Mouse (Mus musculus) macrophage (primary cell): Measurements from ENCODE around the gene Tmprss9. TPM values are rescaled to one million over a fixed set of nuclear protein-coding genes. Genes with fewer than 3 reads are reported as not detected.

Experiments
- H3K27ac ChIP-seq: fragments of 350-480 bp; formaldehyde crosslinking; 2 replicates; pipeline ENCODE4 v1.9.0; 2021
- H3K36me3 ChIP-seq: fragments of 350-480 bp; formaldehyde crosslinking; 2 replicates; pipeline ENCODE4 v1.9.0; 2021; ENCODE audit errors: inconsistent target
- H3K4me3 ChIP-seq: fragments of 350-480 bp; formaldehyde crosslinking; 2 replicates; pipeline ENCODE4 v1.9.0; 2021; ENCODE audit errors: inconsistent target
- H3K79me2 ChIP-seq: fragments of 350-480 bp; formaldehyde crosslinking; 2 replicates; pipeline ENCODE4 v1.9.0; 2021; ENCODE audit errors: inconsistent target
- WGBS: methylation state at CpG from one replicate; pipeline ENCODE4 v1.1.7; 2026; ENCODE audit warnings: inconsistent platforms; ENCODE audit not compliant: missing documents; 5-methylcytosine and 5-hydroxymethylcytosine counted together
- polyA plus RNA-seq: library from polyadenylated mRNA; stranded (reverse); fragments of 250-400 nt; gene quantifications from 3 replicates; pipeline ENCODE4 v1.2.4, GENCODE M21; 2018; ENCODE audit warnings: inconsistent platforms

Tmprss9 gene
- polyA plus RNA-seq, 1 experiment from 2014 or later: not detected

GRCm38 (mm10) chr10:80835617-80836016, 36.0 kb upstream of the Tmprss9 start:
- H3K27ac ChIP-seq: no peak overlapping the region
- WGBS: 75% methylated on average over 29 of the region's 30 CpGs
- H3K36me3 ChIP-seq: no peaks in the 10 kb centered on the region
- H3K79me2 ChIP-seq: no peaks in the 10 kb centered on the region
- H3K4me3 ChIP-seq: no peak overlapping the region

- Histone ChIP-seq H3K27ac (no peak overlapping the region), H3K79me2 (no peaks in the 10 kb centered on the region), H3K36me3 (no peaks in the 10 kb centered on the region), H3K4me3 (no peak overlapping the region)
- 45% methylated on average over 7 of the region's 7 CpGs for WGBS
Measured at GRCm38 (mm10) chr10:80836949-80837379, 34.7 kb upstream of the Tmprss9 start.

GRCm38 (mm10) chr10:80837827-80838226, 33.8 kb upstream of the Tmprss9 start:
- H3K79me2 ChIP-seq: no peaks in the 10 kb centered on the region
- no peaks in the 10 kb centered on the region for H3K36me3 ChIP-seq
- 89% methylated on average over 2 of the region's 2 CpGs for WGBS
- H3K4me3 ChIP-seq: no peak overlapping the region
- H3K27ac ChIP-seq: no peak overlapping the region

- WGBS: 72% methylated on average over 2 of the region's 2 CpGs
- Histone ChIP-seq H3K79me2 (no peaks in the 10 kb centered on the region), H3K4me3 (no peak overlapping the region), H3K27ac (no peak overlapping the region), H3K36me3 (no peaks in the 10 kb centered on the region)
Measured at GRCm38 (mm10) chr10:80838346-80838912, 33.2 kb upstream of the Tmprss9 start.

DNA sequence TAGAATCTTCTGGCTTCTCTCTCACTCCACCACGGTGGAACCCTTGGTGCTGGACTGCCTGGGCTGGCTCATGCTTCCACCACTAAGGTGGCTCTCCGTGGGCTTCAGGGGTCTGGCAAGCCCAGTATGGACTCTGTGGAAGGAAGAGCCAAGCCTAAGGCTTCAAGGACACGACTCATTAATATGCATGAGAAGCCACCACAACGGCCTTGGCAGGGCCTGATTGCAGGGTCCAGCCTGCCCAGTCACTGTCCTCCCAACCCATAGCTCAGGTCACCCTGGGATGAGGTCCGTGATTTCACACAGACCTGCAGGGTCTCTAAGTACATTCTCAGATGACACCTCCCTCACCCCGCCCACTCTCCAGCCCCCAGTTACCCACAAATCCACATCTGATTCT, 31.8 kb upstream of the Tmprss9 start:
- Histone ChIP-seq H3K36me3 (no peaks in the 10 kb centered on the region), H3K4me3 (no peak overlapping the region), H3K79me2 (no peaks in the 10 kb centered on the region), H3K27ac (no peak overlapping the region)
- WGBS: 69% methylated on average over 5 of the region's 6 CpGs

DNA sequence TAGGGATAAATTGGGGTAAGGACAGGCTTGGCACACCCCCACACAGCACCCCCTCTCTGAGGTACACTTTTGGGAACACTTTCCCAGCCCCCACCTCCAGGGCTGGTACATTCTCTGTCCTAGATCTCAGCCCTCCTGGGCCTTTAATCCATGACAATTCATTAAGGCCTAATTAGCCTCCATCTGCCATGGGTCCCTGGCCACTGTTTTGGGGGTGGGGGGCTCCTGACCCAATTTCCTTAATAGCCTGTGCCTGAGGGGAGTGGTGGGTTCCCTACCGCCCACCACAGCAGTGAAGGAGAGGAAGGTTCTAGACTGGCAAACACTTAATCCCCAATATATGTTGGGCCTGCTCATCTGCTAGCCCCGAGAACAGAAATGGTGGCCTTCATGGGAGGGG, 30.0 kb upstream of the Tmprss9 start:
- no peak overlapping the region for H3K4me3 ChIP-seq
- no peaks in the 10 kb centered on the region for H3K79me2 ChIP-seq
- no peaks in the 10 kb centered on the region for H3K36me3 ChIP-seq
- 95% methylated on average over 2 of the region's 2 CpGs for WGBS
- no peak overlapping the region for H3K27ac ChIP-seq

DNA sequence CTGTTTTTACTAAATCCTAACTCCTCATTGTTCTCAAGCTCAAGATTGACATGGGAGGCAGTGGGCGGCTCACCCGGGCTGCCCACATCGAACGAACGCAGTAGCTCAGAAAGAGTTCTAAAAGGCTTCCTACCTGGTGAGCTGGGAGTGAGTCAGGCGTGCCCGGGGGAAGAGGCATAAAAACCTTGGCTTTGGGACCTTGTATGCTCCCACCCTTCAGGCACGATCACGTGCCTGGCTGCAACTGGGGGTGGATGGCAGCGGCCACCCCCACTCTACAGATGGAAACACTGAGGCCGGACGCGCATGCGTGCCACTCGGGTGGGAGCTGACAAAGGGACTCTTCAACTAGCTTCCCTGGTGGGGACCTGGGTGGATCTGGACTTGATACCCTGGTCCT, 29.3 kb upstream of the Tmprss9 start:
- H3K27ac ChIP-seq: no peak overlapping the region
- no peaks in the 10 kb centered on the region for H3K36me3 ChIP-seq
- no peak overlapping the region for H3K4me3 ChIP-seq
- H3K79me2 ChIP-seq: no peaks in the 10 kb centered on the region
- 87% methylated on average over 15 of the region's 15 CpGs for WGBS

DNA sequence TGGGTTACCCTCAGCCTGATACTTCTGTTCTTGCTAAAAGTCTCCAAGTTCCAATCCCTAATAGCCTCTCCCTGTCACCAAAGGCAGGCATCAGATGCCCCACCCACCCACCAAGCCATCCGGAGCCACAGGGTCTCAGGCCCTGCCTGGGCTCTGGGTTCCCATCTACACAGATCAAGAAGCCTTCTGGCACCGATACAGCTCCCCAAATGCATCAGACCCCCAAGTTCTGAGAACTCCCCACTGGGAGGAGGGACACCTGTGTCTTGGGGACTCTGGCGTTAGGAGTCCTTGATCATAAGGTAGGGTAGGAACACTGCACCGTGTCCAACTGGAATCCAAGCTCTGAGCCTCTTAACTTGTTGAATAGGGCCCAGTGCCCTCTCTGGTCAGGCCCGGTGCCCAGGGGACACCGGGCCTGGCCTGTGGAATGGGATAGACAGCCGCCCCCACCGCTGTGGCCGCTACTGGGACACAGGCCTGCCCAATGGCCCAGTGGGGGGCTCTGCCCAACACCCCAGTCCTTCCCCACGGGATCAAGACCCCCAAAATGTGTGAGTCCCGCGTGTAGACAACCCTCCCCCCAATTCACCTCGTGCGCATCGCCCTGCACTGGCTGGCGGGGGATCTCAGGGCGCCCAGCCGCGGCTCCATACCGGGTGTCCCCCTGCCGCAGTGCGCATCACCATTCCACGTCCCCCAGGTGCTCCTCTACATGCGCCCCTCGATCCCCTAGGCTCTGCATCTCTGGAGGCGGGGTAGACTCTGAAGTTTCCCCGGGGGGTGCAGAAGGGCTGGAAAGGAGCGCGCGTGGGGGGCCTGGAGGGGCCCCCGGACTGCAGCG, 28.3 kb upstream of the Tmprss9 start:
- WGBS: 21% methylated on average over 32 of the region's 32 CpGs
- Histone ChIP-seq H3K36me3 (no peaks in the 10 kb centered on the region), H3K79me2 (no peaks in the 10 kb centered on the region), H3K4me3 (no peak overlapping the region), H3K27ac (no peak overlapping the region)

DNA sequence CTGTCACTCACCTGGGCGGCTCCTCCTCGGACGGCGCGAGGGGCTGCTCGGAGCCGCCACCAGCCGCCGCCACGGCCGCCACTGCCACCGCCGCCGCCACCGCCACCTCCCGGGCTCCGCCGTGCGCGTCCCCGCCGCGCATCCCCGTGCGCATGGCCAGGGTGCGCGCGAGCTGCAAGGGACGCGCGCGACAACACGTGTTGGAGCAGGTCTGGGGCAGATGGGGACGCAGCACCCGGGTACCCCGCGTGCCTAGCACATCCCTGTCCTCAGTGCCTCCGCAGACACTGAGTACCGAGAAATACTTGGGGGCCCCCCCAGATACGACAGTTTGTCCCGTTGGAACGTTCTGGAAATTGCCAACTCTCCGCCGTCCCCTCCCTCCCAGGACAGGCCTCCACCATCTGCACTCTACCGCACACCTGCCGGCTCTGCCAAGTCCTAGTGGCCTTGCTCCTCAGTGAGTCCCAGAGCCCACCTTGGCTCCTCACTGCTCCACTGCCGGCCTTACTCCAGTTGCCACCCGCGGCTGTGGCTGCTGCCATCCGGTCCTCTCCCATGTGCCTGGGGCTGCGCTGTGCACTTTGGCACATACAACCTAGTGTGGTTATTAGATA, 27.6 kb upstream of the Tmprss9 start, which contains the start of gene Lingo3:
TSS of gene Lingo3 (minus strand) at position 109 of the 617 bp plus-strand sequence.
- H3K27ac ChIP-seq: no peak within 1 kb of the TSS
- H3K79me2 ChIP-seq: no peaks in the 10 kb centered on the region
- H3K4me3 ChIP-seq: no peak within 1 kb of the TSS
- H3K36me3 ChIP-seq: no peaks in the 10 kb centered on the region
- 9% methylated on average over 43 of the region's 51 CpGs for WGBS

- WGBS: 74% methylated on average over 8 of the region's 8 CpGs
- no peaks in the 10 kb centered on the region for H3K36me3 ChIP-seq
- H3K4me3 ChIP-seq: no peak overlapping the region
- H3K27ac ChIP-seq: no peak overlapping the region
- H3K79me2 ChIP-seq: no peaks in the 10 kb centered on the region
Measured at GRCm38 (mm10) chr10:80845055-80845693, 26.5 kb upstream of the Tmprss9 start.

GRCm38 (mm10) chr10:80845732-80846131, 25.9 kb upstream of the Tmprss9 start:
- H3K27ac ChIP-seq: no peak overlapping the region
- H3K4me3 ChIP-seq: no peak overlapping the region
- no peaks in the 10 kb centered on the region for H3K79me2 ChIP-seq
- 90% methylated on average over 12 of the region's 12 CpGs for WGBS
- H3K36me3 ChIP-seq: no peaks in the 10 kb centered on the region

GRCm38 (mm10) chr10:80848571-80848970, 23.1 kb upstream of the Tmprss9 start:
- H3K27ac ChIP-seq: no peak overlapping the region
- no peak overlapping the region for H3K4me3 ChIP-seq
- 0 out of 2 replicates have a peak, but pooled peaks cover 5% of the 10 kb centered on the region for H3K36me3 ChIP-seq
- 8% methylated on average over 10 of the region's 10 CpGs for WGBS
- peaks cover 5% of the 10 kb centered on the region; the same call in 1 of the 2 replicates for H3K79me2 ChIP-seq

DNA sequence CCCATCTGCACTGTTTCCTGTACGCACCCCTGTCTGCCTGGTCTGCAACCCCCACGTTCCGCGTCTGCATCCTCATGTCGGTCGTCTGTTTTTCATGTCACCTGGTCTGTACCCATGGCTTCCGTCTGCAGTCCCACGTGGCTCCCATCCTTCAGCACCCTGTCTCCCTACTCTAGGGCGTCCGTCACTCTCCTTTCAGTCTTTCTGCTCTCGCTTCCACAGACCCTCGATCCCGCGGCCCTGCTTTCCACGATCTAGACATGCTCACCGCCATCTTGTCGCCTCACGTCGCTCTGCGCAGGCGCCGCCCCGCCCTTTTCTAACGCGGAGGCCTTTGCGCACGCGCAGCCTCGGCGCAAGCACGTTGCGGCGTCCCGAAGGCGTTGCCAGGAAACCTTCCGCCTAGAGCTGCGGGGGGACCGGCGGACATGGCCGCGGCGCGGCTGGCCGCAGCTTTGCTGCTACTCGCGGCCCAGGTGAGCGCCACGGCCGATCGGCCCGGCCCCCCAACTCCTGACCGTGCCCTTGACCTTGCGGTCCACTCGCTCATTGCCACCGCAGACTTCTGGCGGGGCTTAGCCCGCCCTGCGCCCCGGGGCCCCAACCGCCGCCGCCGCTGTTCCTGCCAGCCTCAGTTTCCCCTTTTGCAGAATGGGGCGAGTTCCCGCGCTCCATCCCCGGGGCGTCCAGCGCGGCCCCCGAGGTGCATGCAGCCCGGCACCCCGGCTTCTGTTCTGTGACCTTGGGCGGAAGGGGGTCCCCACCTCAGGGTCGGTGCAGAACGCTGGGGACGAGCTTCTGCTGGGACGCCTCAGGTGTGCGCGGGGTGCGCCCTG, 16.5 kb upstream of the Tmprss9 start, which contains the start of the genes Lsm7 and Sppl2b:
TSS of gene Lsm7 (minus strand) at position 297 of the 836 bp plus-strand sequence.
TSS of gene Sppl2b (plus strand) at position 363 of the 836 bp plus-strand sequence.
- under 1% methylated on average over 81 of the region's 81 CpGs for WGBS
- H3K27ac ChIP-seq: peak within 1 kb of the TSS; percentile 41; the same call in 1 of the 2 replicates
- H3K36me3 ChIP-seq: 0 out of 2 replicates have a peak, but pooled peaks cover 5% of the 10 kb centered on the region

DNA sequence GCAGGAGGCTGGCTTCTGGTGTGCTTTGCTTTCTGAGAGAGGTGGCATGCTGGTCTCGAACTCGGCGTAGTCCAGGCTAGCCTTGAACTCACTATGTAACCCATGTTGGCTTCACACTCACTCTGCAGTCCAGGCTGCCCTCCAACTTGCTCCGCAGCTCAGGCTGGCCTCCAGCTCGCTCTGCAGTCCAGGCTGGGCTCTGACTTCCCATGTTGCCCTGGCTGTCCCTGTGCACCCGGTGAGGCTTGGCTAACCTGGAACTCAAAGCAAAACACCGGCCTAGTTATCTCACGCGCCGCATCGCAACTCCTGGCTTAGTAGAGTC, 15.9 kb upstream of the Tmprss9 start:
- peak overlapping the region; percentile 33 for H3K4me3 ChIP-seq
- 36% methylated on average over 11 of the region's 11 CpGs for WGBS
- 0 out of 2 replicates have a peak, but pooled peaks cover 5% of the 10 kb centered on the region for H3K36me3 ChIP-seq
- H3K27ac ChIP-seq: no peak overlapping the region
- peaks cover 57% of the 10 kb centered on the region for H3K79me2 ChIP-seq

More for the DNA sequence above, 16.5 kb upstream of the Tmprss9 start, which contains the start of the genes Lsm7 and Sppl2b:
- peaks cover 57% of the 10 kb centered on the region for H3K79me2 ChIP-seq
- peak within 1 kb of the TSS; percentile 97 for H3K4me3 ChIP-seq
